Mouse (Mus musculus): ENCODE measurements around the gene Poc1a. TPM values are rescaled to one million over a fixed set of nuclear protein-coding genes. Genes with fewer than 3 reads are reported as not detected.

Gene Poc1a
- total and polyA plus RNA-seq, 3 experiments: 24.5 to 46.7 (median 31.9) TPM

DNA sequence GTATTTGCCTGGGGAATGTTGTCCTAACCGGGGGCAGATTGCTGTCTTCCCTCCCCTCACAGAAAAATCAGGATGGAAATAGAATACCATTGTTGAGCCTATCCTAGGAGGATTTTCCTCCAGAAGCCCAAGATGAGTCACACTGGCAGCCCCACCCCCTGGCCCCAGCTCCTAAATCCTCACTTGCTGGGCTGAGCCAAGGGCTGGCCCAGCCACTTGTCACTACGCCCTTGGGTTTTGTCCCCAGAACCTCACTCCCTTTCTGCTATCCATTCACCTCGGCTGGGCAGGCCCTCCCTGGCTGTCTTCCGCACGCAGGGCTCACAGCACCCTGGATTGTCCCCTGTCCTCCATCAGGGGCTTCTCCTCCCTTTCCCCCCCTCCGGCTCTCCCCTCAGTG is 64.3 kb downstream of the Poc1a start:
- no peak overlapping the region for H3K4me2 ChIP-seq (ENCODE audit: insufficient read depth, low read depth, poor library complexity, severe bottlenecking)
- H3K4me3 ChIP-seq (replicated peaks in 1 of 3; ENCODE audit: low read depth in 2 of 3, low read length in 2 of 3, poor library complexity in 1 of 3): no peak overlapping the region
- no peaks in the 10 kb centered on the region for H3K79me2 ChIP-seq (replicated peaks; ENCODE audit: control insufficient read depth, extremely low read depth, insufficient read depth, poor library complexity, severe bottlenecking)
- dilution Hi-C loops (cut with MboI; ENCODE audit: extremely low pct_ligation_motif_present, extremely low pct_unique_long_range_greater_than_20kb, low sequenced_read_pairs): no loop called here
- H3K27ac ChIP-seq (ENCODE audit: insufficient read depth, low read depth): no peak overlapping the region
- no peak for TF ChIP-seq ZMIZ1 (IDR thresholded peaks at IDR 0.05; ENCODE audit: low read depth, low read length)
- no peak for TF ChIP-seq HCFC1 (IDR thresholded peaks at IDR 0.05; ENCODE audit: low read depth, low read length)
- no peak for TF ChIP-seq TBP (conservative IDR thresholded peaks at IDR 0.05; ENCODE audit: low read depth, low read length)
- TF ChIP-seq KAT2A (IDR thresholded peaks at IDR 0.05; ENCODE audit: insufficient replicate concordance, low read length): no peak
- no peak for TF ChIP-seq MAFK (IDR thresholded peaks at IDR 0.05; ENCODE audit: insufficient replicate concordance, low read length)
- no peak for TF ChIP-seq JUN (IDR thresholded peaks at IDR 0.05; ENCODE audit: insufficient read depth, low read depth, low read length)
- TF ChIP-seq ZKSCAN1 (IDR thresholded peaks at IDR 0.05; ENCODE audit: borderline replicate concordance, low read depth, low read length): no peak
- no peak for TF ChIP-seq POLR2AphosphoS2 (IDR thresholded peaks at IDR 0.05; ENCODE audit: low read depth, low read length)
- no peak for TF ChIP-seq CHD1 (IDR thresholded peaks at IDR 0.05; ENCODE audit: low read depth, low read length)
- TF ChIP-seq GABPA (IDR thresholded peaks at IDR 0.05; ENCODE audit: insufficient replicate concordance, low read depth, low read length): no peak
- no peak for TF ChIP-seq MYC (IDR thresholded peaks at IDR 0.05; ENCODE audit: low read depth, low read length)
- no peak for TF ChIP-seq ETS1 (conservative IDR thresholded peaks at IDR 0.05; ENCODE audit: low read depth, low read length)
- TF ChIP-seq E2F4 (IDR thresholded peaks at IDR 0.05; ENCODE audit: insufficient replicate concordance, low read depth, low read length): no peak
- no peaks in the 10 kb centered on the region for H3K9me3 ChIP-seq (replicated peaks; ENCODE audit: low read length)
- in situ Hi-C loops (cut with MboI; ENCODE audit: low pct_ligation_motif_present, low pct_unique_long_range_greater_than_20kb, low sequenced_read_pairs): no loop called here
- no peak overlapping the region for H3K9ac ChIP-seq (ENCODE audit: insufficient read depth, low read depth)
- peaks cover 0 to 40% of the 10 kb centered on the region in 2 experiments for H3K36me3 ChIP-seq (replicated peaks in 1 of 2; ENCODE audit: control insufficient read depth in 1 of 2, insufficient read depth in 1 of 2, low read length in 1 of 2)
- DNase-seq (ENCODE audit: extremely low read depth): no peak
- H3K27me3 ChIP-seq (replicated peaks): no peaks in the 10 kb centered on the region
- peaks cover 0 to 7% of the 10 kb centered on the region in 2 experiments; a peak in 2 of 4 replicates for H3K4me1 ChIP-seq (ENCODE audit: control insufficient read depth in 1 of 2, insufficient read depth in 2 of 2)

DNA sequence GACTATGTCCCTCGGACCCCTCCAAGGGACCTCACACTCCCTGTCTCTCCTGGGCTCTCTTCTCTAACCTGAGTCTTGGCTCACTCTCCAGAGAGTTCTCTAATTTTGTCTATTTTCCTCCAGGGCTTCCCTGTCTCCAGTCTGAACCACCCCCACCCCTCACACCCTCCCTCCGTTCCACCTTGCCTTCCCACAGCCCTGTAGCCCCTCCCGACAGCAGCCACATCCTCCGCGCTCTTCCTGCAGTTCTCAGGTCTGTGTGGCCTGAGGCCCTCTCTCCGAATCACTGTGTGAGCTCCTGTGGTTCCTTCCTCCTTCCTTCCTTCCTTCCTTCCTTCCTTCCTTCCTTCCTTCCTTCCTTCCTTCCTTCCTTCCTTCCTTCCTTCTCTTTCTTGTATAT is 64.8 kb downstream of the Poc1a start:
- no peak overlapping the region for H3K9ac ChIP-seq (ENCODE audit: insufficient read depth, low read depth)
- peaks cover 0 to 7% of the 10 kb centered on the region in 2 experiments; a peak in 2 of 4 replicates for H3K4me1 ChIP-seq (ENCODE audit: control insufficient read depth in 1 of 2, insufficient read depth in 2 of 2)
- H3K4me3 ChIP-seq (replicated peaks in 1 of 3; ENCODE audit: low read depth in 2 of 3, low read length in 2 of 3, poor library complexity in 1 of 3): no peak overlapping the region
- H3K27ac ChIP-seq (ENCODE audit: insufficient read depth, low read depth): no peak overlapping the region
- H3K9me3 ChIP-seq (replicated peaks; ENCODE audit: low read length): no peaks in the 10 kb centered on the region
- H3K27me3 ChIP-seq (replicated peaks): no peaks in the 10 kb centered on the region
- H3K36me3 ChIP-seq (replicated peaks in 1 of 2; ENCODE audit: control insufficient read depth in 1 of 2, insufficient read depth in 1 of 2, low read length in 1 of 2): peaks cover 0 to 42% of the 10 kb centered on the region in 2 experiments
- dilution Hi-C loops (cut with MboI; ENCODE audit: extremely low pct_ligation_motif_present, extremely low pct_unique_long_range_greater_than_20kb, low sequenced_read_pairs) (no loop called here), in situ Hi-C loops (cut with MboI; ENCODE audit: low pct_ligation_motif_present, low pct_unique_long_range_greater_than_20kb, low sequenced_read_pairs) (no loop called here)
- no peak overlapping the region for H3K4me2 ChIP-seq (ENCODE audit: insufficient read depth, low read depth, poor library complexity, severe bottlenecking)
- TF ChIP-seq JUND (conservative IDR thresholded peaks at IDR 0.05; ENCODE audit: low read depth, low read length) (no peak), PAX5 (IDR thresholded peaks at IDR 0.05; ENCODE audit: low read length) (no peak), MAX (IDR thresholded peaks at IDR 0.05; ENCODE audit: low read length) (no peak), CHD2 (IDR thresholded peaks at IDR 0.05; ENCODE audit: low read length) (no peak), JUN (IDR thresholded peaks at IDR 0.05; ENCODE audit: insufficient read depth, low read depth, low read length) (no peak), CTCF (conservative IDR thresholded peaks at IDR 0.05 in 1 of 2, IDR thresholded peaks at IDR 0.05 in 1 of 2; ENCODE audit: low read depth in 2 of 2, low read length in 2 of 2) (no peak), MYC (IDR thresholded peaks at IDR 0.05; ENCODE audit: low read depth, low read length) (no peak), GABPA (IDR thresholded peaks at IDR 0.05; ENCODE audit: insufficient replicate concordance, low read depth, low read length) (no peak), IRF4 (IDR thresholded peaks at IDR 0.05; ENCODE audit: low read depth, low read length) (no peak), E2F4 (IDR thresholded peaks at IDR 0.05; ENCODE audit: insufficient replicate concordance, low read depth, low read length) (no peak), ZMIZ1 (IDR thresholded peaks at IDR 0.05; ENCODE audit: low read depth, low read length) (no peak), RCOR1 (conservative IDR thresholded peaks at IDR 0.05; ENCODE audit: low read depth, low read length) (no peak), ZKSCAN1 (IDR thresholded peaks at IDR 0.05; ENCODE audit: borderline replicate concordance, low read depth, low read length) (no peak), UBTF (IDR thresholded peaks at IDR 0.05; ENCODE audit: low read depth, low read length) (no peak), MAZ (IDR thresholded peaks at IDR 0.05; ENCODE audit: low read depth, low read length) (no peak), HCFC1 (IDR thresholded peaks at IDR 0.05; ENCODE audit: low read depth, low read length) (no peak), MEF2A (IDR thresholded peaks at IDR 0.05; ENCODE audit: borderline replicate concordance, low read depth, low read length) (no peak), ELF1 (IDR thresholded peaks at IDR 0.05; ENCODE audit: low read depth, low read length) (no peak)
- H3K79me2 ChIP-seq (replicated peaks; ENCODE audit: control insufficient read depth, extremely low read depth, insufficient read depth, poor library complexity, severe bottlenecking): no peaks in the 10 kb centered on the region
- no peak for DNase-seq (ENCODE audit: extremely low read depth)
